Mouse (Mus musculus): ENCODE data around the gene Ccdc6. TPM values are rescaled to one million over a fixed set of nuclear protein-coding genes. Genes with fewer than 3 reads are reported as not detected.

The Ccdc6 gene
- total and polyA plus RNA-seq, 3 experiments, result 25.4 to 143 (median 42.0) TPM

- peak overlapping the region; percentile 46; the same call in 1 of the 2 replicates for H3K9ac ChIP-seq (ENCODE audit: control insufficient read depth, low read depth, low read length, poor library complexity, severe bottlenecking)
Measured at GRCm38 (mm10) chr10:70121406-70121695, 24.4 kb downstream of the Ccdc6 start.

GRCm38 (mm10) chr10:70123454-70123853 is 26.5 kb downstream of the Ccdc6 start:
- no peaks in the 10 kb centered on the region for H3K9me3 ChIP-seq (replicated peaks; ENCODE audit: insufficient read depth, low read length)
- no peaks in the 10 kb centered on the region for H3K27me3 ChIP-seq (ENCODE audit: control insufficient read depth in 1 of 2, insufficient read depth in 2 of 2, low read length in 2 of 2)
- H3K4me3 ChIP-seq (ENCODE audit: control insufficient read depth in 1 of 2, insufficient read depth in 1 of 2, low read depth in 2 of 2, low read length in 2 of 2), result no peak overlapping the region
- H3K9ac ChIP-seq (ENCODE audit: control insufficient read depth, low read depth, low read length, poor library complexity, severe bottlenecking), result no peak overlapping the region
- no peak for DNase-seq (ENCODE audit: low read depth, low spot score)
- H3K4me1 ChIP-seq (ENCODE audit: control insufficient read depth in 1 of 2, insufficient read depth in 2 of 2, low read length in 2 of 2), result peaks cover 16 to 40% of the 10 kb centered on the region in 2 experiments
- no peak for TF ChIP-seq MYB (IDR thresholded peaks at IDR 0.05; ENCODE audit: low read depth, low read length)
- TF ChIP-seq E2F4 (IDR thresholded peaks at IDR 0.05; ENCODE audit: borderline replicate concordance, low read depth, low read length), result no peak
- TF ChIP-seq CHD2 (IDR thresholded peaks at IDR 0.05; ENCODE audit: low read length), result no peak
- no peak for TF ChIP-seq TAL1 (IDR thresholded peaks at IDR 0.05; ENCODE audit: low read length)
- peaks cover 36% of the 10 kb centered on the region for H3K79me2 ChIP-seq (ENCODE audit: control insufficient read depth, insufficient read depth, low read length, poor library complexity)
- no peak overlapping the region for H3K27ac ChIP-seq (ENCODE audit: control insufficient read depth, low read depth, low read length)
- peaks cover 0 to 37% of the 10 kb centered on the region in 2 experiments; a peak in 2 of 4 replicates for H3K36me3 ChIP-seq (ENCODE audit: control insufficient read depth in 1 of 2, insufficient read depth in 2 of 2, low read length in 2 of 2)

More at GRCm38 (mm10) chr10:70121406-70121695, 24.4 kb downstream of the Ccdc6 start:
- Histone ChIP-seq H3K4me3 (ENCODE audit: control insufficient read depth in 1 of 2, insufficient read depth in 1 of 2, low read depth in 2 of 2, low read length in 2 of 2) (peak overlapping the region; percentile 35 to 46), H3K27me3 (ENCODE audit: control insufficient read depth in 1 of 2, insufficient read depth in 2 of 2, low read length in 2 of 2) (no peaks in the 10 kb centered on the region), H3K9me3 (replicated peaks; ENCODE audit: insufficient read depth, low read length) (no peaks in the 10 kb centered on the region), H3K4me1 (ENCODE audit: control insufficient read depth in 1 of 2, insufficient read depth in 2 of 2, low read length in 2 of 2) (peaks cover 14 to 33% of the 10 kb centered on the region in 2 experiments), H3K36me3 (ENCODE audit: control insufficient read depth in 1 of 2, insufficient read depth in 2 of 2, low read length in 2 of 2) (peaks cover 0 to 27% of the 10 kb centered on the region in 2 experiments; a peak in 2 of 4 replicates), H3K27ac (ENCODE audit: control insufficient read depth, low read depth, low read length) (peak overlapping the region; percentile 96), H3K79me2 (ENCODE audit: control insufficient read depth, insufficient read depth, low read length, poor library complexity) (peaks cover 40% of the 10 kb centered on the region)
- peak; percentile 77 for DNase-seq (ENCODE audit: low read depth, low spot score)
- TF ChIP-seq KAT2A (conservative IDR thresholded peaks at IDR 0.05; ENCODE audit: low read depth, low read length) (no peak), JUND (IDR thresholded peaks at IDR 0.05; ENCODE audit: low read depth, low read length) (no peak), CHD1 (IDR thresholded peaks at IDR 0.05; ENCODE audit: low read depth, low read length) (no peak), NELFE (IDR thresholded peaks at IDR 0.05; ENCODE audit: low read depth, low read length) (no peak), BHLHE40 (IDR thresholded peaks at IDR 0.05; ENCODE audit: borderline replicate concordance, low read depth, low read length) (peak; percentile 65; the same call in 1 of the 2 replicates), TAL1 (IDR thresholded peaks at IDR 0.05; ENCODE audit: low read length) (no peak), EP300 (IDR thresholded peaks at IDR 0.05; ENCODE audit: low read depth in 1 of 2, low read length in 2 of 2) (peak in 1 of 2 experiments; percentile 38; a peak in 1 of 4 replicates), MYB (IDR thresholded peaks at IDR 0.05; ENCODE audit: low read depth, low read length) (no peak), RAD21 (IDR thresholded peaks at IDR 0.05; ENCODE audit: low read depth, low read length) (no peak), RCOR1 (IDR thresholded peaks at IDR 0.05; ENCODE audit: low read depth, low read length) (no peak), CHD2 (IDR thresholded peaks at IDR 0.05; ENCODE audit: low read length) (no peak), ZKSCAN1 (IDR thresholded peaks at IDR 0.05; ENCODE audit: low read depth, low read length) (no peak), GATA1 (IDR thresholded peaks at IDR 0.05; ENCODE audit: low read depth, low read length) (peak; percentile 85), ZNF384 (IDR thresholded peaks at IDR 0.05; ENCODE audit: low read depth, low read length) (no peak), POLR2AphosphoS2 (IDR thresholded peaks at IDR 0.05; ENCODE audit: low read length) (no peak), SIN3A (IDR thresholded peaks at IDR 0.05; ENCODE audit: low read length) (0 out of 2 replicates have a peak, but pooled peaks have one; percentile 14), ETS1 (IDR thresholded peaks at IDR 0.05; ENCODE audit: low read depth, low read length) (peak; percentile 94), E2F4 (IDR thresholded peaks at IDR 0.05; ENCODE audit: borderline replicate concordance, low read depth, low read length) (no peak), MAX (IDR thresholded peaks at IDR 0.05; ENCODE audit: low read length) (no peak), ELF1 (IDR thresholded peaks at IDR 0.05; ENCODE audit: low read depth, low read length) (peak; percentile 82), TCF12 (IDR thresholded peaks at IDR 0.05; ENCODE audit: low read depth, low read length) (peak; percentile 42), NRF1 (IDR thresholded peaks at IDR 0.05; ENCODE audit: insufficient read depth, low read depth, low read length, poor library complexity, severe bottlenecking) (no peak), MAZ (IDR thresholded peaks at IDR 0.05; ENCODE audit: low read depth, low read length) (no peak), MEF2A (IDR thresholded peaks at IDR 0.05; ENCODE audit: extremely low read depth, insufficient replicate concordance, low read depth, low read length, poor library complexity, severe bottlenecking) (no peak), POLR2A (IDR thresholded peaks at IDR 0.05; ENCODE audit: control insufficient read depth in 1 of 2, insufficient read depth in 1 of 2, low read depth in 1 of 2, low read length in 2 of 2, poor library complexity in 1 of 2) (no peak), CTCF (IDR thresholded peaks at IDR 0.05 in 2 of 3, conservative IDR thresholded peaks at IDR 0.05 in 1 of 3; ENCODE audit: control insufficient read depth in 1 of 3, insufficient read depth in 1 of 3, low read depth in 2 of 3, low read length in 3 of 3, poor library complexity in 1 of 3, severe bottlenecking in 1 of 3) (no peak), HCFC1 (IDR thresholded peaks at IDR 0.05; ENCODE audit: low read depth, low read length) (peak; percentile 56), MXI1 (IDR thresholded peaks at IDR 0.05; ENCODE audit: low read depth, low read length) (no peak), ZMIZ1 (IDR thresholded peaks at IDR 0.05; ENCODE audit: low read depth, low read length) (no peak), MYC (IDR thresholded peaks at IDR 0.05; ENCODE audit: low read depth, low read length) (no peak), SMC3 (IDR thresholded peaks at IDR 0.05; ENCODE audit: low read depth, low read length) (no peak), UBTF (IDR thresholded peaks at IDR 0.05; ENCODE audit: borderline replicate concordance, insufficient read depth, low read depth, low read length) (no peak)
